Mouse (Mus musculus) testis, adult 2 months (tissue): ENCODE data around the gene Olfr697.
"Not testable (repeated sequence)": the region's sequence is repeated elsewhere in the genome, so short reads cannot be mapped to it uniquely, and the experiment has no call there.

Source experiments
- CTCF ChIP-seq: fragments of 200-500 bp; IDR thresholded peaks from 2 replicates; pipeline ENCODE4 v1.5.1; 2012; ENCODE audit warnings: low read depth, mild to moderate bottlenecking, inconsistent platforms, low read length, moderate library complexity; ENCODE audit not compliant: control insufficient read depth, insufficient read depth, insufficient replicate concordance
- POLR2A ChIP-seq: fragments of 200-500 bp; IDR thresholded peaks from 2 replicates; pipeline ENCODE4 v1.6.1; 2012; ENCODE audit warnings: low read depth, mild to moderate bottlenecking, inconsistent platforms, low read length, moderate library complexity; ENCODE audit not compliant: control insufficient read depth

DNA sequence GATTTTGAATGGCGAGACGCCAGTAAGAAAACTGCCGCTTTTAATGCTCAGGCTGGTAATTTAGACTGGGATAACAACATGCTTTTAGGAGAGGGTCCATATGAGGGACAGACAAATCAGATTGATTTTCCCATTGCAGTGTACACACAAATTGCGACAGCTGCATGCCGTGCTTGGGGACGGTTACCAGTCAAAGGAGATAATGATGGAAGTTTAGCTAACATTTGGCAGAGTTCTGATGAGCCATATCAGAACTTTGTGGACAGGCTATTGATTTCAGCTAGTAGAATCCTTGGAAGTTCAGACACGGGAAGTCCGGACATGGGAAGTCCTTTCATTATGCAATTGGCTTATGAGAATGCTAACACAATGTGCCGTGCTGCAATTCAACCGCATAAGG lies 34.5 kb downstream of the Olfr697 start:
- not testable (repeated sequence) for TF ChIP-seq CTCF, POLR2A
